Mouse (Mus musculus) heart, postnatal 4 days (tissue): ENCODE data around the gene Mettl21e. TPM values are rescaled to one million over a fixed set of nuclear protein-coding genes. Genes with fewer than 3 reads are reported as not detected.
"Not testable (repeated sequence)": the region's sequence is repeated elsewhere in the genome, so short reads cannot be mapped to it uniquely, and the experiment has no call there.

Experiments
- DNase-seq: peaks from one replicate; pipeline ENCODE4 v3.0.0; 2021
- total RNA-seq, 2 experiments: library from RNA; stranded (reverse); gene quantifications; 2 replicates each; pipeline ENCODE4 v1.2.3; 2021

The Mettl21e gene
- not detected for total RNA-seq

GRCm38 (mm10) chr1:44218876-44219275, at the start of gene Mettl21e:
Mettl21e (minus strand) TSS chr1:44218961.
- peak; percentile 12 for DNase-seq

GRCm38 (mm10) chr1:44240440-44240839, 21.7 kb upstream of the Mettl21e start:
- not testable (repeated sequence) for DNase-seq

GRCm38 (mm10) chr1:44239969-44240368, 21.2 kb upstream of the Mettl21e start:
- DNase-seq: no peak

- no peak for DNase-seq
These were observed 18.5 kb upstream of the Mettl21e start for GRCm38 (mm10) chr1:44237305-44237704.

- no peak for DNase-seq
These were observed 16.6 kb upstream of the Mettl21e start for GRCm38 (mm10) chr1:44235311-44235710.

GRCm38 (mm10) chr1:44234531-44234930, 15.8 kb upstream of the Mettl21e start:
- not testable (repeated sequence) for DNase-seq

GRCm38 (mm10) chr1:44229044-44229443, 10.3 kb upstream of the Mettl21e start:
- peak; percentile 69 for DNase-seq

GRCm38 (mm10) chr1:44217118-44217517, 1.6 kb downstream of the Mettl21e start:
- peak; percentile 28 for DNase-seq

- peak; percentile 16 for DNase-seq
These were observed 2.2 kb downstream of the Mettl21e start for GRCm38 (mm10) chr1:44216352-44217116.

GRCm38 (mm10) chr1:44214443-44214842, 4.3 kb downstream of the Mettl21e start:
- no peak for DNase-seq

- DNase-seq: no peak
These were observed 15.9 kb downstream of the Mettl21e start for GRCm38 (mm10) chr1:44202876-44203275.

- DNase-seq: peak; percentile 17
These were observed 20.2 kb downstream of the Mettl21e start for GRCm38 (mm10) chr1:44198273-44199171.

GRCm38 (mm10) chr1:44186396-44186795, 32.4 kb downstream of the Mettl21e start:
- no peak for DNase-seq

GRCm38 (mm10) chr1:44178086-44178485, 40.7 kb downstream of the Mettl21e start:
- no peak for DNase-seq

GRCm38 (mm10) chr1:44173903-44174302, 44.9 kb downstream of the Mettl21e start:
- no peak for DNase-seq

GRCm38 (mm10) chr1:44172656-44173055, 46.1 kb downstream of the Mettl21e start:
- no peak for DNase-seq

- DNase-seq: no peak
These were observed 50.8 kb downstream of the Mettl21e start for GRCm38 (mm10) chr1:44167859-44168383.

GRCm38 (mm10) chr1:44162389-44162788, 56.4 kb downstream of the Mettl21e start:
- DNase-seq: no peak

GRCm38 (mm10) chr1:44161818-44162217, 56.9 kb downstream of the Mettl21e start:
- no peak for DNase-seq

GRCm38 (mm10) chr1:44158317-44158716, 60.4 kb downstream of the Mettl21e start:
- no peak for DNase-seq

GRCm38 (mm10) chr1:44155287-44155686, 63.5 kb downstream of the Mettl21e start:
- no peak for DNase-seq
